In the genomic region with DNA sequence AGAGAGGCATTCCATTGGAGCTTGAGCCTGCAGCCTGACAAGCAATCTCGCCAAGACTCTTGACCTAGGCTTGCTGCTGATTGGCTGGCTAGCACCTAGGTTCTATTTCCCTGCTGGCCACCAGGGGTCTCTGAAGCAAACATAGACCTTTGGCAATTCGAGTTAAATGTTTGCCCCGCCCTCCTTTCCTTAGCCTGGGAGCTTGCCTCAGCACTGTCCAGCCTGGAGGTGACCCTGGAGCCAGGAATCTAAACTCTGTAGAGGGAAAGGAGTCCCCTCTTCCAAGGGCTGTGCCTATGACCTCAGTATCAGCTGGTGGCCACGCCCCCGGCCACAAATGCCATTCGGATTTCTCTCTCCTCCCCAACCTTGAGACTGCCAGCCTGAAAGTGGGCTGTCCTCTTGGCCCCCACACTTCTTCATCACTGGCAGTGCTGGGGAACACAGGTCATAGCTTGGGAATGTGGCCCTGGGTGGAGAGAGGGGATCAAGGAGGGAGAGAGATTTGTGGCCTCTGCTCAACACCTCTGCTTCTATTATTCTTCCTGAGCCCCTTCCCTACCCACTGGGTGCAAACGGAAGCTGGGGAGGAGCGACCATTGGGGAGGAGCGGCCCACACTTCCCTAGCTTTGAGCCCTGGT, we compare ENCODE assay signal across 8 mouse cellular contexts. TPM values are rescaled to one million over a fixed set of nuclear protein-coding genes. Genes with fewer than 3 reads are reported as not detected.
DNase-seq lines count a peak whose midpoint lies in the region; ATAC-seq and TF ChIP-seq lines count a peak whose summit lies in the region.

No protein-coding gene starts in this region.

- H3K9me3 ChIP-seq in intestine, embryonic 14.5 days (ENCODE audit: control insufficient read depth, low read length) = no peaks in the 10 kb centered on the region
- no peaks in the 10 kb centered on the region for H3K9me3 ChIP-seq in liver, embryonic 14.5 days (ENCODE audit: control insufficient read depth, low read length)
- no peaks in the 10 kb centered on the region for H3K9me3 ChIP-seq in neural tube, embryonic 11.5 days (ENCODE audit: control insufficient read depth, low read length)

- no peak overlapping the region for H3K4me3 ChIP-seq in intestine, embryonic 14.5 days (ENCODE audit: low read depth, low read length)
- no peak overlapping the region for H3K4me3 ChIP-seq in liver, embryonic 14.5 days (ENCODE audit: insufficient read depth in 1 of 2, low read depth in 2 of 2, low read length in 2 of 2)
- H3K4me3 ChIP-seq in neural tube, embryonic 11.5 days (ENCODE audit: low read depth, low read length) = no peak overlapping the region

- ATAC-seq in granulocyte monocyte progenitor cell, adult 5-6 weeks (replicated peaks; ENCODE audit: poor library complexity, severe bottlenecking) = peak; percentile 90
- ATAC-seq in intestine, embryonic 14.5 days (replicated peaks; ENCODE audit: low FRiP score, low TSS enrichment, low read depth) = peak; percentile 53
- ATAC-seq in liver, embryonic 14.5 days (ENCODE audit: insufficient read depth) = peak; percentile 62; the same call in 1 of the 2 replicates
- ATAC-seq in neural tube, embryonic 11.5 days (ENCODE audit: insufficient read depth, low FRiP score, low TSS enrichment) = peak; percentile 60

- no peaks in the 10 kb centered on the region for H3K27me3 ChIP-seq in intestine, embryonic 14.5 days (replicated peaks; ENCODE audit: control insufficient read depth, insufficient read depth, low read length)
- H3K27me3 ChIP-seq in liver, embryonic 14.5 days (ENCODE audit: control insufficient read depth, insufficient read depth, low read length) = no peaks in the 10 kb centered on the region
- H3K27me3 ChIP-seq in neural tube, embryonic 11.5 days (ENCODE audit: control insufficient read depth, insufficient read depth, low read length) = no peaks in the 10 kb centered on the region

- 11% methylated on average over 9 of the region's 9 CpGs for WGBS in intestine, embryonic 14.5 days
- 10% methylated on average over 9 of the region's 9 CpGs for WGBS in liver, embryonic 14.5 days (ENCODE audit: insufficient replicate concordance)
- 7% methylated on average over 9 of the region's 9 CpGs for WGBS in neural tube, embryonic 11.5 days

- no peak for TF ChIP-seq EP300 in liver, embryonic 14.5 days (IDR thresholded peaks at IDR 0.05; ENCODE audit: low read depth)

- H3K4me1 ChIP-seq in intestine, embryonic 14.5 days (replicated peaks; ENCODE audit: control insufficient read depth, insufficient read depth, low read length) = peaks cover 28% of the 10 kb centered on the region
- H3K4me1 ChIP-seq in liver, embryonic 14.5 days (replicated peaks; ENCODE audit: control insufficient read depth in 2 of 2, insufficient read depth in 2 of 2, low read length in 1 of 2) = peaks cover 0 to 9% of the 10 kb centered on the region in 2 experiments; a peak in 2 of 4 replicates
- peaks cover 24% of the 10 kb centered on the region for H3K4me1 ChIP-seq in neural tube, embryonic 11.5 days (ENCODE audit: control insufficient read depth, insufficient read depth, low read length)

- DNase-seq in CD4-positive helper T cell, adult 2 months (ENCODE audit: low read depth, low spot score) = peak; percentile 42
- peak; percentile 90 for DNase-seq in R1 (ENCODE audit: low read depth, low spot score)
- peak; percentile 72 to 82 for DNase-seq in cerebellum, postnatal 25 days
- peak; percentile 74 for DNase-seq in intestine, embryonic 14.5 days (ENCODE audit: low spot score)
- peak; percentile 31 to 52 (median 34) for DNase-seq in liver, embryonic 14.5 days (ENCODE audit: low read depth in 3 of 3, low spot score in 3 of 3)
- DNase-seq in neural tube, embryonic 11.5 days (ENCODE audit: low spot score) = peak; percentile 81
- DNase-seq in frontal cortex, postnatal 14 days (ENCODE audit: low spot score in 2 of 2) = no peak

- H3K36me3 ChIP-seq in intestine, embryonic 14.5 days (ENCODE audit: control insufficient read depth, insufficient read depth, low read length) = peaks cover 38% of the 10 kb centered on the region
- no peaks in the 10 kb centered on the region for H3K36me3 ChIP-seq in liver, embryonic 14.5 days (replicated peaks; ENCODE audit: control insufficient read depth, insufficient read depth, low read depth)
- no peaks in the 10 kb centered on the region for H3K36me3 ChIP-seq in neural tube, embryonic 11.5 days (ENCODE audit: control insufficient read depth, insufficient read depth, low read length)

- H3K27ac ChIP-seq in intestine, embryonic 14.5 days (ENCODE audit: low read depth) = peak overlapping the region; percentile 92
- no peak overlapping the region for H3K27ac ChIP-seq in liver, embryonic 14.5 days
- H3K27ac ChIP-seq in neural tube, embryonic 11.5 days (ENCODE audit: low read depth, low read length) = peak overlapping the region; percentile 58; the same call in 1 of the 2 replicates

- peak overlapping the region; percentile 51; the same call in 1 of the 2 replicates for H3K4me2 ChIP-seq in intestine, embryonic 14.5 days (ENCODE audit: low read length)
- no peak overlapping the region for H3K4me2 ChIP-seq in liver, embryonic 14.5 days (ENCODE audit: low read depth)
- H3K4me2 ChIP-seq in neural tube, embryonic 11.5 days (ENCODE audit: low read depth) = no peak overlapping the region

- H3K9ac ChIP-seq in intestine, embryonic 14.5 days (ENCODE audit: low read length) = no peak overlapping the region
- H3K9ac ChIP-seq in liver, embryonic 14.5 days (replicated peaks) = no peak overlapping the region
- 0 out of 2 replicates have a peak overlapping the region, but pooled peaks have one; percentile 9 for H3K9ac ChIP-seq in neural tube, embryonic 11.5 days (ENCODE audit: low read length)

- peak; percentile 78 for TF ChIP-seq CTCF in liver, embryonic 14.5 days (IDR thresholded peaks at IDR 0.05; ENCODE audit: low read depth)

RNA-seq across cellular contexts. Expression of gene Speg, which starts 23.8 kb away (rescaled TPM):
- total RNA-seq in granulocyte monocyte progenitor cell, adult 5-6 weeks (2014; fragmentation: Nextera tagmentation) = not detected in 2 replicates
- total RNA-seq in granulocyte monocyte progenitor cell, adult 5-6 weeks (2017) = 0.05 TPM in 1 of 2 replicates, not detected in the other
- 46.7 and 55.2 TPM in 2 replicates for polyA plus RNA-seq in intestine, embryonic 14.5 days (2014; fragmentation: Nextera tagmentation; extraction: Ambion mirVana)
- 8.4 and 8.5 TPM in 2 replicates for polyA plus RNA-seq in liver, embryonic 14.5 days (2012; rRNA removed)
- polyA plus RNA-seq in liver, embryonic 14.5 days (2014; fragmentation: Nextera tagmentation; extraction: Ambion mirVana) = 8.4 and 9.5 TPM in 2 replicates
- 15.5 and 19.1 TPM in 2 replicates for polyA plus RNA-seq in neural tube, embryonic 11.5 days (2014; fragmentation: Nextera tagmentation; extraction: Ambion mirVana)

RNA-seq across cellular contexts. Expression of gene Gmppa, which starts 36.8 kb away (rescaled TPM):
- total RNA-seq in granulocyte monocyte progenitor cell, adult 5-6 weeks (2014; fragmentation: Nextera tagmentation) = 118 and 133 TPM in 2 replicates
- 85.1 and 88.3 TPM in 2 replicates for total RNA-seq in granulocyte monocyte progenitor cell, adult 5-6 weeks (2017)
- polyA plus RNA-seq in intestine, embryonic 14.5 days (2014; fragmentation: Nextera tagmentation; extraction: Ambion mirVana) = 69.4 and 72.1 TPM in 2 replicates
- 34.3 and 38.2 TPM in 2 replicates for polyA plus RNA-seq in liver, embryonic 14.5 days (2012; rRNA removed)
- polyA plus RNA-seq in liver, embryonic 14.5 days (2014; fragmentation: Nextera tagmentation; extraction: Ambion mirVana) = 22.8 and 31.1 TPM in 2 replicates
- polyA plus RNA-seq in neural tube, embryonic 11.5 days (2014; fragmentation: Nextera tagmentation; extraction: Ambion mirVana) = 62.5 and 64.2 TPM in 2 replicates

RNA-seq across cellular contexts. Expression of gene Des, which starts 38.8 kb away (rescaled TPM):
- total RNA-seq in granulocyte monocyte progenitor cell, adult 5-6 weeks (2014; fragmentation: Nextera tagmentation) = not detected in 2 replicates
- not detected in 2 replicates for total RNA-seq in granulocyte monocyte progenitor cell, adult 5-6 weeks (2017)
- 72.4 and 73.2 TPM in 2 replicates for polyA plus RNA-seq in intestine, embryonic 14.5 days (2014; fragmentation: Nextera tagmentation; extraction: Ambion mirVana)
- polyA plus RNA-seq in liver, embryonic 14.5 days (2012; rRNA removed) = 1.1 TPM in 2 replicates
- polyA plus RNA-seq in liver, embryonic 14.5 days (2014; fragmentation: Nextera tagmentation; extraction: Ambion mirVana) = 1.4 and 2.1 TPM in 2 replicates
- polyA plus RNA-seq in neural tube, embryonic 11.5 days (2014; fragmentation: Nextera tagmentation; extraction: Ambion mirVana) = 15.8 and 18.0 TPM in 2 replicates

RNA-seq across cellular contexts. Expression of gene Asic4, which starts 51.4 kb away (rescaled TPM):
- total RNA-seq in granulocyte monocyte progenitor cell, adult 5-6 weeks (2014; fragmentation: Nextera tagmentation) = not detected in 2 replicates
- not detected in 2 replicates for total RNA-seq in granulocyte monocyte progenitor cell, adult 5-6 weeks (2017)
- polyA plus RNA-seq in intestine, embryonic 14.5 days (2014; fragmentation: Nextera tagmentation; extraction: Ambion mirVana) = 0.47 and 1.0 TPM in 2 replicates
- polyA plus RNA-seq in liver, embryonic 14.5 days (2012; rRNA removed) = 0.03 TPM in 2 replicates
- polyA plus RNA-seq in liver, embryonic 14.5 days (2014; fragmentation: Nextera tagmentation; extraction: Ambion mirVana) = not detected in 2 replicates
- 2.3 and 2.9 TPM in 2 replicates for polyA plus RNA-seq in neural tube, embryonic 11.5 days (2014; fragmentation: Nextera tagmentation; extraction: Ambion mirVana)

Comparison
In these comparisons a context has a peak if more than half of its experiments do, and no peak if none do; other contexts are left out.
1. DNase-seq: peak in CD4-positive helper T cell, adult 2 months (single experiment), R1 (single experiment), cerebellum, postnatal 25 days (2 of 2), intestine, embryonic 14.5 days (single experiment), liver, embryonic 14.5 days (3 of 3) and neural tube, embryonic 11.5 days (single experiment); none in frontal cortex, postnatal 14 days (0 of 2).
2. Peak in every context shown above with its lines, with median percentiles within 50 percentile points of each other: ATAC-seq.